Comparison of ENCODE assay signal across 11 mouse cellular contexts in the genomic region with DNA sequence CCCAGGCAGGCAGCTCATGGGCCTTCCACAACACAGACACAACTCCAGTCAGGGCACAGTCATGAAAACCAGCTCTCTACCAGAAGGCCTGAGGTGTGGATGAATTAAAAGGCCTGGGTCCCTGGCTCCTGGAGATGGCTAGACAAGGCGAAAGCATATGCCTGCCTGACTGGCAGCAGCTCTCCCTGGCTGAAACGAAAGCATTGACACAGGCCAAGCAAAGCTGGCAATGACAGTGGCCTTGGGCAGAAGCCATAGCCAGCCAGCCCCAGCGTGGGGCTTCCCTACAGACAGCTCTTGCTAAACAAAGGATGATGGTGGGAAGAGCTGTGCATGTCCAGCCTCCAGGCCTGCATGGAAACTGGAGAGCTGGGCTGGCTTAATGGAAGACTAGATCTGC.
A peak's percentile ranks its signal among the peaks of the same experiment; 100 is the strongest.
DNase-seq lines count a peak whose midpoint lies in the region; ATAC-seq and TF ChIP-seq lines count a peak whose summit lies in the region.
"Had no signal": no experiment of that assay in that cellular context is flagged by ENCODE, and none has a peak within 500 bp of the region (broad histone marks: within the 10 kb centered on the region; RNA-seq: fewer than 3 reads in every experiment).

No protein-coding gene starts in this region.

- no peaks in the 10 kb centered on the region for H3K36me3 ChIP-seq in embryonic facial prominence, embryonic 10.5 days (replicated peaks)
- no peaks in the 10 kb centered on the region for H3K36me3 ChIP-seq in midbrain, embryonic 15.5 days (replicated peaks)
- H3K36me3 ChIP-seq: heart, embryonic 13.5 days; liver, embryonic 12.5 days had no signal

- H3K4me3 ChIP-seq in lung, adult 2 months (replicated peaks; ENCODE audit: extremely low read depth, low read depth, low read length) = no peak overlapping the region
- H3K4me3 ChIP-seq in embryonic facial prominence, embryonic 10.5 days = no peak overlapping the region
- no peak overlapping the region for H3K4me3 ChIP-seq in midbrain, embryonic 15.5 days
- H3K4me3 ChIP-seq: heart, embryonic 13.5 days; liver, embryonic 12.5 days had no signal

- peak; percentile 12 to 61 for DNase-seq in adrenal gland, adult (ENCODE audit: inconsistent age in 2 of 2, low spot score in 1 of 2)
- no peak for DNase-seq in adrenal gland, adult 18-20 months (ENCODE audit: low spot score in 2 of 2)
- peak; percentile 10 for DNase-seq in lung, postnatal 10 days
- no peak for DNase-seq in lung, adult 2 months
- no peak for DNase-seq in embryonic facial prominence, embryonic 10.5 days (ENCODE audit: low spot score)
- no peak for DNase-seq in urinary bladder, postnatal 4 days (ENCODE audit: low spot score in 2 of 2)
- no peak for DNase-seq in retina, embryonic 14.5 days (ENCODE audit: low spot score)
- DNase-seq: embryo, embryonic 11 days had no signal

- TF ChIP-seq CTCF in lung, adult 2 months (IDR thresholded peaks at IDR 0.05; ENCODE audit: insufficient read depth, low read length) = no peak

- ATAC-seq in midbrain, embryonic 15.5 days (replicated peaks) = peak; percentile 54
- ATAC-seq: liver, embryonic 12.5 days had no signal

- peak overlapping the region; percentile 76 for H3K27ac ChIP-seq in embryonic facial prominence, embryonic 10.5 days (replicated peaks)
- no peak overlapping the region for H3K27ac ChIP-seq in midbrain, embryonic 15.5 days
- H3K27ac ChIP-seq: heart, embryonic 13.5 days; liver, embryonic 12.5 days had no signal

- H3K9ac ChIP-seq in midbrain, embryonic 15.5 days = no peak overlapping the region
- H3K9ac ChIP-seq: heart, embryonic 13.5 days; liver, embryonic 12.5 days had no signal

- no peaks in the 10 kb centered on the region for H3K4me1 ChIP-seq in lung, adult 2 months (ENCODE audit: control insufficient read depth, insufficient read depth, low read length)
- peaks cover 25% of the 10 kb centered on the region for H3K4me1 ChIP-seq in embryonic facial prominence, embryonic 10.5 days
- H3K4me1 ChIP-seq in midbrain, embryonic 15.5 days = peaks cover 7% of the 10 kb centered on the region; the same call in 1 of the 2 replicates
- H3K4me1 ChIP-seq: liver, embryonic 12.5 days had no signal

- WGBS in lung, adult 2 months = 67% methylated on average over 3 of the region's 3 CpGs
- WGBS in embryonic facial prominence, embryonic 10.5 days = 70% methylated on average over 3 of the region's 3 CpGs
- 70% methylated on average over 3 of the region's 3 CpGs for WGBS in midbrain, embryonic 15.5 days

- no peaks in the 10 kb centered on the region; the same call in 1 of the 2 replicates for H3K27me3 ChIP-seq in embryonic facial prominence, embryonic 10.5 days (replicated peaks; ENCODE audit: low read depth, poor library complexity, severe bottlenecking)
- H3K27me3 ChIP-seq in midbrain, embryonic 15.5 days (replicated peaks) = no peaks in the 10 kb centered on the region
- H3K27me3 ChIP-seq: heart, embryonic 13.5 days; liver, embryonic 12.5 days had no signal

- H3K9me3 ChIP-seq in embryonic facial prominence, embryonic 10.5 days = no peaks in the 10 kb centered on the region
- H3K9me3 ChIP-seq in midbrain, embryonic 15.5 days = no peaks in the 10 kb centered on the region
- H3K9me3 ChIP-seq: heart, embryonic 13.5 days; liver, embryonic 12.5 days had no signal

- TF ChIP-seq POLR2A in lung, adult 2 months (IDR thresholded peaks at IDR 0.05; ENCODE audit: borderline replicate concordance, extremely low read depth, low read depth, low read length) = no peak

- H3K4me2 ChIP-seq in midbrain, embryonic 15.5 days = no peak overlapping the region
- H3K4me2 ChIP-seq: heart, embryonic 13.5 days; liver, embryonic 12.5 days had no signal

Comparison
In these comparisons a context has a peak if more than half of its experiments do, and no peak if none do; other contexts are left out.
1. DNase-seq: peak in adrenal gland, adult (2 of 2) and lung, postnatal 10 days (single experiment); none in adrenal gland, adult 18-20 months (0 of 2), lung, adult 2 months (single experiment), embryonic facial prominence, embryonic 10.5 days (single experiment), urinary bladder, postnatal 4 days (0 of 2) and retina, embryonic 14.5 days (single experiment).